Mouse (Mus musculus): Measurements from ENCODE around the gene Parvg.

Gene Parvg

DNA sequence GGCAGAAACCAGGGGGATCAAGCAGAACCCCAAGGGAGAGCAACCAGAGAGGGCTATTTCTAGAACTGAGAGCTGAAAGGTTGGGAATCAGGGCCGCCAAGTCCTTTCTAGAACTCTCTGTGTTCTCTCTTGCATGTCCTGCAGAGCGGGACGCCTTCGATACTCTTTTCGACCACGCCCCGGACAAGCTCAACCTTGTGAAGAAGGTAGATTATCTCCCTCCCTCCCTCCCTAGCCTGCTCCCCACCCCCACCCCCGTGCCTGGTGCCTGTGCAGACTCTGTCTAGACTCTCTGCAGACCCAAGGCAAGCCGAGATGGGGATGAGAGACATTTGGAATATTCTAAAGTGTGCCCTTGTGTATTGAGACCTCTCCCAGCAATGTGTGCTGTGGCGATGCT lies 20.6 kb upstream of the Parvg start:
- no peak for DNase-seq (ENCODE audit: low spot score in 2 of 2)

- DNase-seq (ENCODE audit: low spot score in 2 of 2): no peak
Observed at GRCm38 (mm10) chr15:84305333-84305732, 18.5 kb upstream of the Parvg start.

DNA sequence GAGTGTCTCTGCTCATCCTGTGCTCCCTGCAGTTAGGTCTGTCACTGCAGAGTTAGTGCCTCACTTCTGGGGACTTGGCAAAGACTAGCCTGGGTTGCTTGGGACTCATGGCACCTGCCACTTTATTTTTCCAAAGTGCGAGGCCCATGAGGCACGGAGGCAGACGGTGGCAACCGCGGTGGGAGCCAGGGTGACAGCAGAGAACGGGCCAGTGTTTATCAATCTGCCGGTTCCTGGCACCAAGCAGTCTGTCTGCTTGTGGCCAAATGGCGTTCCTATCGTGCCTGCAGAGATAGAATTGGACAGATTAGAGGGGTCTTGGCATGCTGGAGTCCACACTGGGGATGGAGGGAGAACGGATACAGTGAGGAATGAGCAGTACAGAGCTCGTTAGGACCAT lies 13.6 kb upstream of the Parvg start:
- no peak for DNase-seq (ENCODE audit: low spot score in 2 of 2)

GRCm38 (mm10) chr15:84311295-84312085 lies 12.3 kb upstream of the Parvg start:
- peak in 1 of 2 experiments; percentile 26 for DNase-seq (ENCODE audit: low spot score in 2 of 2)

DNA sequence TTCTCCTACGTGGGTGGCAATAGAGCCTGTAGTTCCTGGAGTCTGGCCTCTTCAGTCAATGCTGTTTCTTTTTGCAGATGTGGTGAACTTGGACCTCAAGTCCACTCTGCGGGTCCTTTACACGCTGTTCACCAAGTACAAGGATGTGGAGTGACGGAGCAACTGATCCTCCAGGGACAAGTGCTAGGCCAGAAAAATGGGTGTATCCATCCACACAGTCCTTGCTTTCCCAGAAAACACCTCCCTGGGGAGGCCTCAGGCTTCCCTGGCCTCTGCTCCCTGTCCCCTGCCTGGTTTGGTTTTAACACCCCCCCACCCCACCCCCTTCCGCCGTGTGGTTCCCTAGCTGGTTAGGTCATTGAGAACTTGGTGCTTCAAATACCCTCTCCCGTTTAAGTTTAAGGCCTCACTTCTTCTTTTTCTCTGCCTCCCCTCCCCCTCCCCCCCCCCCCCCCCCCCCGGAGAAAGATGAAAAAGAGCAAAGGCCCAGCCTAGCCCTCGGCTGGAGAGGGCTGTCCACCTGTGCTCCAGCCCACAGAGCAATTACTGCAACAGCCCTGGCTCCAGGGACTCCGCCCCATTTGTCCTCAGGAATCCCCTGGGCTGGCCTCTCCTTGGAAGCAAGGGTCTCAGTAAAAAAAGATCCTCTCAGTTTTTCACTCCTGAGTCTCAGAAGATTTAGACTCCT lies 10.8 kb upstream of the Parvg start:
- no peak for DNase-seq (ENCODE audit: low spot score in 2 of 2)

DNA sequence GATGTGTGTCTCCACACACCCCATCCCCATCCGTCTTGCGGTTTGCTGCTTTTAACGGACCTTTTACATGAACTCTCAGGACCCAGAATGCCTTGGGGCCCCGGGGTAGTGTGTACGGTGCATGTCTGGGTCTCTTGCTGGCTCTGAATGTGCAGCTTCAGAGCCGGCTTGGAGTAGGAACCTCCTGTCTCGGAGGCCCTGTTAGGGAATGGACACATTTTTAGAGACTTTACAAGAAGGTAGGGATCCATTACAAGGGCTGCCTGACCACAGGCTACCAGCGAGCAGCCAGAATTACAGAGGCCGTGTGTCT lies 10.3 kb upstream of the Parvg start:
- DNase-seq (ENCODE audit: low spot score in 2 of 2): peak; percentile 71 to 80

- no peak for DNase-seq (ENCODE audit: low spot score in 2 of 2)
Observed at GRCm38 (mm10) chr15:84314420-84315080, 9.3 kb upstream of the Parvg start.

DNA sequence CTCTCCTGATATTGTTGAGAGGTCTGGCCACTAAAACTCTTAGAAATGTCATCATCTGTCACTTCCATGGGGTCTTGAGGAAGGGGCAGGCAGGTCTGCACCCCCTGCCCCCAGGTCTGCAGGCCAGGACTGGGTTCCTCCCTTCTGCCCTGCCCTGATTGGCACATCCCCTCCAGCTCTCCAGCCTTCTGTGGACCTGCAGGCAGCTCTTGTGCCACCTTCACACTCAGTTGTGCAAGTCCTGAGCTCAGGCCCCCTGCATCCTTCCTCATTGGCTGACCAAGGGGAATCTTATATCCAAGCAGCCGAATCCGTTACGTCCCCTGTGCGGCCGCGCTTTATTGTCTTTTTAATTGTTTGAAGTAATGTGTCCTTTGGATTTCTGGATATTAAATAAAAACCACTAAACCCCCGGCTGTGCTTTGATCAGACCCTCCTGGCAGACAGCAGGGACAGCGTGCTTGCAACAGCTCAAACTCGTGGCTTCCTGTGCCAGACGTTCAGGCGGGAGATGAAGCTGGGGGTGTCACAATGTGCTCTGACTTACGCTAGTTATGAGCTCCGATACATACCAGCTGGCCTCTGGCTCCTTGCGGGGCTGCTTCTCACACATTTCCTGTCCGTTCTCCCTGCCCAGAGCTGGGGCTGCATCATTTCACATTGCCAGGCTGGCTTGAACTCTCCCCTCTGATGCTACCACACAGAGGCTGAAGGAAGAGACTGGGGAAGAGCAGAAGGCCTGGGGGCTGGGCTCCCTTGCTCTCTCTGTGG lies 8.4 kb upstream of the Parvg start:
- peak in 1 of 2 experiments; percentile 30 for DNase-seq (ENCODE audit: low spot score in 2 of 2)

- no peak for DNase-seq (ENCODE audit: low spot score in 2 of 2)
Observed at GRCm38 (mm10) chr15:84319393-84319792, 4.4 kb upstream of the Parvg start.

DNA sequence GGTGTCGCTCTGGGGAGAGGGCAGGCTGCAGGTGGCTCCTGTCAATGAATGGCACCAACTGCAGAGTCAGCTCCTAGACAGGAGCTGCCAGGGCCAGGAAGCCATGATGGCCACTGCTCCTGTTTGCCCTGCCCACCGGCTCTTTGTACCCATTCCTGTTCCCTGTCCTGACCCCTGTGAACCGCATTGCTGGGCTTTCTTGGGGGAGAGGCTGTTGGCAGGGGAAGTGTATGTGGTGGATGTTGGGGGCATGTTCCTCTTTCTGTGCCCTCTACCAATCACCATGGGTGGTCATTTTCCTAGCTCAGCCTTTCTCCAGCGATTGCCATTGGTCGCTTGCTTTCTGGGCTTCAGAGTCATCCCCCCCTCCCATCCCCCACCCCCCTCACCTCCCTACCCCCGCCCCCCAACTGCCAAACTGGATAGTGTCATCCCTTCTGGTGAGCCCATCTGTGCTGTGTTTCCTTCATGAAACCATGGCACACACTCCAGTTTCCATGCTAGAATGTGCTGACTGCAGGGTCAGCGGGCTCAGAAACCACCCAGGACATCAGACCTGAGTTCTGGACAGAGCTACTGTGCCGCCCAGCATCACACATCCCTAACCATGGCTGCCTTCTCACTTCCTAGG lies 2.2 kb upstream of the Parvg start:
- DNase-seq (ENCODE audit: low spot score in 2 of 2): peak; percentile 23 to 52

- DNase-seq (ENCODE audit: low spot score in 2 of 2): peak; percentile 20 to 33
Observed at GRCm38 (mm10) chr15:84324870-84325553, 1.2 kb downstream of the Parvg start.

DNA sequence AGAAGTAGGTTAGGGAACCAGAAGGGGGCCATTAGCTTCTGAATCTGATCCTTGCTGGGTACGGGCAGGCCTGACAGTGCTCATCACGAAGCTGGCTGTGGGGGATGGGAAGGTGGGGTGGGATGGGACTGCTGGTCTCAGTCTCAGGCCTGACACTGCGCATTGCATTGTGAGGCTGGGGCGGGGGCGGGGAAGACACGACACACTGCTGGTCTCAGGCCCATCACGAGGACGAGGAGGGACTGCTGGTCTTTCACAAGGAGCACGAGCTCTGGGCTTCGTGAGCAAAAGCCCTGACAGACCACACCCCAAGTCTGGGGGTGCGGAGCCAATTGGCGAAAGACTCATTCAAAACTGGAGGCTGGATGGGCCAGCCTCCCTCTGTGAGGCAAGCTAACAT lies 1.9 kb downstream of the Parvg start:
- peak; percentile 15 to 31 for DNase-seq (ENCODE audit: low spot score in 2 of 2)

GRCm38 (mm10) chr15:84328870-84329269 lies 5.0 kb downstream of the Parvg start:
- DNase-seq (ENCODE audit: low spot score in 2 of 2): no peak

DNA sequence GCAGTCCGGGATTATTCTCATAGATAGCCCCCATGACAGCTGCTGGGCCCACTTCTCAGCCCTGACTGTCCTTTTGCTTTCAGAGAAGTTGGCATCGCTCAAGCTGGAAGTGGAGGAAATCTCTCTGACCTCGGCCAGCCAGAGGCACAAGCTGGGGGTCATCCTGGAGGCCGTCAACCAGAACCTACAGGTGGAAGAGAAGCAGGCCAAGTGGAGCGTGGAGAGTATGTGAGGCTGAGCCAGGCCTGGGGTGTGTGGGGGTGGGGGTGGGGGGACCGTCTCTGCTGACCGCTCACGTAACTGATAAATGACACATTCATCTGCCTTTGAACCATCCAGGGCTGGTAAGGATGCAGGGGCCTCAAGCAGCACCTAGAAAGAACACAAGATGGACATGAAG lies 6.1 kb downstream of the Parvg start:
- DNase-seq (ENCODE audit: low spot score in 2 of 2): no peak

GRCm38 (mm10) chr15:84331066-84331612 lies 7.3 kb downstream of the Parvg start:
- no peak for DNase-seq (ENCODE audit: low spot score in 2 of 2)

DNA sequence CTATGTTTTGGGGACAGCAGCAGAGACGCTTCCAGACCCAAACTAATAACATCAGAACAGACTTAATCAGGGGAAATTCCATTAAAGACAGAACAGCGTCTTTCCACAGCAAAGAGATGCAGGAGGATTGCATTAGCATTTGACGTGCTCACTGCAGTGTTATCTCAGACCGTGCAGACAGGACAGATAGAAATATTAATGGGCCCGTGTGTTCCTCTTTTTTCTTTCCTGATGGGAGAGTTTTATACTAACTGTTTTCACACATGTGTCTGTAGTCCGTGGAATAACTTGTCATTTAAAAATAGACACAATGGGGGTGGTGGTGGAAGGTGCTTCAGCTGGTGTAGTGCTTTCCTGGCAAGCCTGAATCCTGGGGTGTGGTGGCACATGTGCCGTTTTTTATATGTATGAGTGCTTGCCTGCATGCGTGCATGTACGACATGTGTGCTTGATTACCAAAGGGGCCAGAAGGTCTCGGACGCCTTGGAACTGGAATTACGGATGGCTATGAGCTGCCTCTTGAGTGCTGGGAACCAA lies 12.5 kb downstream of the Parvg start:
- no peak for DNase-seq (ENCODE audit: low spot score in 2 of 2)

DNA sequence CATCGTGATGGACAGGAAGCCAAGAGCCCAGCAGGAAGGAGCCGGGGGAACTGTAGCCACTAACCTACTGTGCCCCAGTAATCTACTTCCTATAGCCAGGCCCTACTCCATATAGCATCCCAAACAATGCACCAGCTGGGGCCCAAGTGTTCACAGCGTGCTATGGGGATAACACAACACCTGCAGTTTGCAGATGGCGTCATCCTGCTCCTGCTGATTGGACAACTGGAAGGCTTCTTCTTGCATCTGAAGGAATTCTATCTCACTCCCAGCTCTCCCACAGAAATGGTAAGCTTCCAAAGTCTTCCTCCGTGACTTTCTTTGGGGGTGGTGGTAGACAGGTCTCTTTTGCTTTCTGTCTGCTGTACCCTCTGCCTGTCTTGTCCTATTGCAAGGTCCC lies 13.8 kb downstream of the Parvg start:
- DNase-seq (ENCODE audit: low spot score in 2 of 2): no peak

- DNase-seq (ENCODE audit: low spot score in 2 of 2): peak; percentile 19 to 40
Observed at GRCm38 (mm10) chr15:84340926-84341325, 17.1 kb downstream of the Parvg start.

- DNase-seq (ENCODE audit: low spot score in 2 of 2): no peak
Observed at GRCm38 (mm10) chr15:84348769-84349168, 24.9 kb downstream of the Parvg start.
